Mouse (Mus musculus) CD4-positive, CD25-positive, alpha-beta regulatory T cell, adult 4 months (primary cell): Measurements from ENCODE around the gene Rnf13. TPM values are rescaled to one million over a fixed set of nuclear protein-coding genes. Genes with fewer than 3 reads are reported as not detected.
"Not testable (repeated sequence)": the region's sequence is repeated elsewhere in the genome, so short reads cannot be mapped to it uniquely, and the experiment has no call there.

Experiments used
- ATAC-seq: one replicate; pipeline ENCODE4 v1.8.0; 2017
- polyA plus RNA-seq, 2 experiments: library from polyadenylated mRNA; unstranded; fragments of 100-300 nt; shearing (Covaris generic); gene quantifications; one replicate each; pipeline ENCODE4 v1.2.1; 2017

The Rnf13 gene
- 10 to 100 TPM; 65.6 to 65.8 TPM for polyA plus RNA-seq

GRCm38 (mm10) chr3:57735511-57736370 lies at the start of gene Rnf13:
Gene Rnf13 (plus strand): TSS chr3:57736062.
- ATAC-seq, result peak; percentile 95

GRCm38 (mm10) chr3:57691772-57692171 lies 44.1 kb upstream of the Rnf13 start:
- no peak for ATAC-seq

- no peak for ATAC-seq
Observed at GRCm38 (mm10) chr3:57692719-57693118, 43.1 kb upstream of the Rnf13 start, which contains the start of gene Ankub1. Gene Ankub1 (minus strand): TSS chr3:57692799.

DNA sequence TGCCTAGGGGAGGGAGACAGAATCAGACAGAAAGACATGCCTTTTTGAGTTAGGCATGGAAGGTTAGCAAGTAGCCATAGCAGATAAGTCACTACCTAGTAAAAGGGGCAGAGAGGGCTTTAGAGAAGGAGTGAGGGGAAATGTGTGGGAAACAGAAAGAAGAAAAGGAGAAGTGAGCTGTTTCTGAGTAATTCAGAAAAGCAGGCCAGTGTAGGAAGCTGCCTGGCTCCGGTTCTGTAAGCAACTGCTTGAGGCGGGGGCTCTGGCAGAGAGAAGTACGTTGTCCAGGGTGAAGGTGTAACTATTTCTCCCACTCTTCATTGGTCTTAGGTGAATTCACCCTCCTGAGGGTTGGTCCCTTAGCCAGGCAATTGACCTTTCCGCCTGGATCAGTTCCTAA lies 39.6 kb upstream of the Rnf13 start:
- no peak for ATAC-seq

DNA sequence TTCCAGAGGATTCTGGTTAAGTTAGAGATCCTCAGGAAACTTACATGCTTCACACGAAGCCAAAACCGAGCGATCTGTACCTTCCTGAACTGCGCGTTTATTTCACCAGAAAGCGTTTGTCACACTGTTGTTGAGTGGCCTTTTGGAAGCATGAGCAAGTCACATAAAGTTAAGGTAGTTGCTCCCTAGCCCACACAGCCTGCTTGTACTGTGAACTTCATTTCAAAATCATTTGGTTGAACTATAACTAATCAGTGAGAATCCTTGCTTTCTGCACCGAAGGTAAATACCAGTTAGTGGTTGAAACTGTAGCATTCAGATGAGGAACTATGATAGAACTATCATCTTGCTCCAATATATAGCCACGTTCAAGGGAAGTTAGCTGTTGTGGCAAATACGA lies 39.1 kb upstream of the Rnf13 start:
- no peak for ATAC-seq

GRCm38 (mm10) chr3:57714151-57714550 lies 21.7 kb upstream of the Rnf13 start:
- ATAC-seq, result no peak

GRCm38 (mm10) chr3:57732206-57732915 lies 3.5 kb upstream of the Rnf13 start:
- ATAC-seq, result no peak

DNA sequence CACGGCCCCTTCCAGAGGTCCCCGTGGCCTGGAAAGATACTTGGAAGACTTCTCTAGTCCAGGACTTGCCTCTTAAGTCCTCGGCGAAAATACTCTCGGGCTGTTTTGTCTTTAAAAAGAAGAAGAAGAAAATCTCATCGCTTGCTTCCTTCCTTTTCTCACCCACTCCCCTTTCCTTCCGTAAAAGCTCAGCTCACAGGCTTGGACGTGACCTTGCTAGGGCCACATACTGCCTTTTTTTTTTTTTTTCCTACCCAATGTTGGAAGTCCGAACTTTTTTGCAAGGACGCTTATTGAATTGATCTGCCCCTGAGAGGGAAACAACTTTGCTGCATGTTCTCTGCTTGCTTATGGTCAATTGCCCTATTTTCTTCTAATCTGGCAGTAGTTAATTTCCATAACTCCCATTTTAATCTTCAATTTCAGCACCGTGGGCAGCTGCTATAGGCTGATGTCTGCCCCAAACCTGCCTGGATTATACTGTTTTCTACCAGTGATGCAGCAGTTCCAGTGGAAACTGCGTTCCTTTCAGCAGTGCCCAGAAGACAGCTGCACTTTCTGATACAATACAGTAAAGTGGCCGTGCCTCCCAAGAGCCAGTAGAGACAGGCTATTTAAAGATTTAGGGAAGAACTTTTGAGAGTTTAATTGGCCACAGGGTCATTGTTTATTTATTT lies 695 bp downstream of the Rnf13 start:
- no peak for ATAC-seq

- ATAC-seq, result no peak
Observed at GRCm38 (mm10) chr3:57739830-57740229, 4.0 kb downstream of the Rnf13 start.

DNA sequence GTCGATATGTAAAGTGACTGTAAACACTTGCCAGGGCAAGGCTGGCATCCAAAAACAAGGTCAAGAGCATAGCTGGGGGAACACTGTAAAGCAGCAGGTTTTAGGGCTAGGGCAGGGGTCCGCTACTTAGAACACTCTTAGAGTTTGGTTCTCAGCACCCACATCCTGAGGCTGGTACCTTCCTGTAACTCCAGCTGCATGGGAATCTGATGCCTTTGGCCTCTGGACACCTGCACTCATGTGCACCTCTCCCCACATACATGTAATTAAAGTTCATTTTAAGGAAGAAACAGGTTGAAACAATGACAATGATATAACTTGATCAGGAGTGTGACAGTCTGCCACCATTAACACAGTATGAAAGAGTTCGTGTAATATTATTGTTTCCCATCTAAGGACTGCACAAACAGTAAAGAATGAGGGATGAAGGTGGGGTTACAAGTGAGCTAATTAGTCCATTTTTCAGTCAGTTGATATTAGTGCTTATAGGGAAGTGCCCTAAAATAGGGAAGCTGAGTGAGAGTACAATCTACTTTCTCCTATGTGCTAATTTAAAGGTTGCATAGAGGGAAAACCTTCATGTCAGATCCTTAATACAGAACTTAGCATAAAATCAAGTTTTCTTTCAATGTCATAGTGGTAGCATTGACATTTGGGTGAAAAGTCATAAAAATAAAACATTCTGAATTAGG lies 12.9 kb downstream of the Rnf13 start:
- ATAC-seq, result no peak

- no peak for ATAC-seq
Observed at GRCm38 (mm10) chr3:57776915-57777314, 41.1 kb downstream of the Rnf13 start.

- no peak for ATAC-seq
Observed at GRCm38 (mm10) chr3:57788472-57788871, 52.6 kb downstream of the Rnf13 start.

- no peak for ATAC-seq
Observed at GRCm38 (mm10) chr3:57789005-57789962, 53.4 kb downstream of the Rnf13 start.

DNA sequence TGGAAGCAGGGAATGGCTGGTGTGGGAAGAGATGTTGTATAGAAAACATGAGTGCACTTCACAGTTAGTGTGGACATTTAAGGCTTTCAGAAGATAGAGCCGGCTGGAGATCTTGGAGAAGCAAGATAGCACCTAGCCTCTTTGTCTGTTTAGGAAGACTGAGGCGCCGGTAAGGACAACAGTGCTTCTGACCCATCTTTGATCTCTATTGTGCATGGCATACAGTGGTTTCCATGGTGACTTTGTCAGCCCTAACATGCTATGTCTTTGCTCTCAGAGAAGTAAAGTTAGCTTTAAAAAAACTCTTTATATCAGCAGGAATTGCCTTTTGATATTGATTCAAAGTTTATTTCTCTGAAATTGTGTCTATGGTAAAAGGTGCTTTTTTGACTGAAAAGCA lies 55.2 kb downstream of the Rnf13 start:
- ATAC-seq, result no peak

- not testable (repeated sequence) for ATAC-seq
Observed at GRCm38 (mm10) chr3:57795071-57795470, 59.2 kb downstream of the Rnf13 start.

GRCm38 (mm10) chr3:57815447-57815846 lies 79.6 kb downstream of the Rnf13 start:
- no peak for ATAC-seq

DNA sequence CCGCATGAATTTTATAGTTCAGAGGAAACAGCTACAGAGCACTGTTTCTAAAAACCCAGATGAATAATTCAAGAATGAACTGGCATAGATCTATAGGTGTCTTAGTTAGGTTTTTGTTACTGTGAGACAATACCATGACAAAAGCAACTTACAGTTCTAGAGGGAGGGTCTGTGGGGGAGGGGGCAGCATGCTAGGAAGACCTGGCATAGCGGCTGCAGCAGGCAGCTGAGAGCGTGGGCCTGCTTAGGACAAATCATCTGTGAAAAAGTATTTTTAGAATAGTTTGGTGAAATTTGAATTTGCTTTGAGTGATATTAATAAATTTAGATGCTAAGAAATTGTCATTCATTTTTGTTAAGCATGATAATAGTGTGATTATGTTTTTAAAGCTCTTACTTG lies 90.0 kb downstream of the Rnf13 start:
- ATAC-seq, result no peak

GRCm38 (mm10) chr3:57833585-57833984 lies 97.7 kb downstream of the Rnf13 start:
- no peak for ATAC-seq

DNA sequence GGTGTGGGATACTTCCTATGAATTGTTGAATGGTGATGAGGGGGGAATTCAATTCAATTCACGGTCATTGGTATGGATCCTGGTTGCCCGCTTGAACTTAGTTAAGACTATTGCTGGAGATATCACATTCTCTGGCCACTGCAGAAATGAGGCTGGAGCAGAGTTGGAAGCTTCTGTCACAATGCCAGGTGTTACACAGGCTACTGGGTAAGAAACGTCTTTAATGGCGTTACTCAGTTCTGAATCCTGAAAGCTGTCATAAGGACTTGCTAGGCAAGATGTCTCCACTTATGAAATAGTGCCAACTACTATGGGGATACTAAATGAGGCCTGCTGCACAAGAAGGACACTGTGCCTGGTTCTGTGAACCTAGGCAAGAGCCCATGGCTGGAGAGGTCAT lies 101.0 kb downstream of the Rnf13 start:
- no peak for ATAC-seq

DNA sequence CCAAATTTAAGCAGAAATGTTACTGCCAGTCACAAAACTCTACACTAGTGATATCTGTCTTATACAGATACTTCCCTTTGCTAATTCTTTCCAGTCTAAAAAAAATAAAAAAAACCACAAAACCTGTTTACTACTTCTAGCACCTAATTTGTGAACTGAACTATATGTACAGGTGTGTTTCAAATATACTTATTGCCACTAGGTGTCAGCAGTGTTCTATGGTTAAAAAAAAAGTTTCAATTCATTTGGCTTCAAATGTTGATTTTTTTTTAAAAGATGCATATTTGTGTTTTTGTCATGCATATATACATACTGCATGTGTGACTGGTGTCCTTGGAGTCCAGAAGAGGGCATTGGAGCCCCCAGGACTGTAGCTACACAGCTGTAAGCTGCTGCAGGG lies 107.9 kb downstream of the Rnf13 start:
- peak; percentile 56 for ATAC-seq
